Mouse (Mus musculus): ENCODE data around the gene Klf3.

The Klf3 gene

DNA sequence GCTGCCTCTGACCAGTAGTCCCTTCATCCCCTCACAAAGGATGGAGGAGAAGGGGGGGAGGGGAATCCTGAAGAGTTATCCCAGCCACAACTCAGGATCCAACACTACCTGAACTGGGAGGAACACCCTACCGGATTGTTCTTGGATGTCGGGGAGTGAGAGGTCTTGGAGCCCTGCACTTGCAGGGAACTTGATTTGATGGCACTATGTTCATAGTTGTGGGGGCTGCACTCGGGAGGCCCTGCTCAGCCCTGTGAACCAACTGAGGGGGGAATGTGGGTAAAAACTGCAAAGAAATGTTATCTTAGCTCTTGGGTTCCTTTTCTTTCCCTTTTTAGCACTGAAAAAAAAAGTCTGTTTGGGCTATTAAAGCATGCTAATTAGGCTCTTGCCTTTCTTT lies 27.6 kb downstream of the Klf3 start:
- CTCF ChIA-PET: interaction anchor here (0.6 kb wide), 2 partner anchors 32 to 33 kb away, joined by 3 to 5 read pairs; no protein-coding TSS in a partner anchor

DNA sequence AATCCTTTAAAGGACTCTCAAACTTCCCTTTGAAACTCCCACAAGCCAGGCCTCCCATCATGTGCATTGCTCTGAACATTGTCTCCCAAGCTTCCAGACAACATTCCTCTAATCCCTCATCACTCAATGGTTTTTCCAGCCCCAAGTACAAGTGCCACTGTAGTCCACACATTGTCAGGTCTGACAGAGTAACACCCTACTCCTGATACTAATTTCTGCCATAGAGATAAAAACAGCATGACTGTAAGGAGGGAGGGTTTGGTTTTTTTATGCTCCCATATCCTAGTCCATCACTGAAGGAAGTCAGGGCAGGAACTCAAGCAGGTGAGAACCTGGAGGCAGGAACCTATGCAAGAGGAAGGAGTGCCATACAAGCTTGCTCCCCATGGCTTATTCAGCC lies 30.2 kb downstream of the Klf3 start:
- CTCF ChIA-PET: no interaction called here

DNA sequence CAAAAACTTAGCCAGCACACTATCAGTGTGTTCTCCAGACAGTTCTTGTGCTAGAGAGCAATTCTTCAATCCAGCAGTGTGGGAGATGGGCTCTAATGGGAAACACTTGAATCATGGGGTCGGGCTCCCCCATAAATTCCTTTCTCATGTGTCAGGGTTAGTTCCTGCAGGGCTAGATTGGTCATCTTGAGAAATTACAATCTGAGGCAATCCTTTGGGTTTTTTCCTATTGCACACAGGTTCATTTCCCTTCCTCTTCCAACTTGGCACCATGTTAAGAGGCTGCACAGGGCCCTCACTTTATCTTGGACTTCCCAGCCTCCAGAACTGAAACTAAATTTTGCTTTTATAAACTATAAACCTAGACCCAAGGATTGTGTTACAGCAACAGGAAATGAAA lies 31.0 kb downstream of the Klf3 start:
- CTCF ChIA-PET: interaction anchor here (0.7 kb wide), 1 partner anchor 417 kb away, joined by 4 read pairs; no protein-coding TSS in a partner anchor

DNA sequence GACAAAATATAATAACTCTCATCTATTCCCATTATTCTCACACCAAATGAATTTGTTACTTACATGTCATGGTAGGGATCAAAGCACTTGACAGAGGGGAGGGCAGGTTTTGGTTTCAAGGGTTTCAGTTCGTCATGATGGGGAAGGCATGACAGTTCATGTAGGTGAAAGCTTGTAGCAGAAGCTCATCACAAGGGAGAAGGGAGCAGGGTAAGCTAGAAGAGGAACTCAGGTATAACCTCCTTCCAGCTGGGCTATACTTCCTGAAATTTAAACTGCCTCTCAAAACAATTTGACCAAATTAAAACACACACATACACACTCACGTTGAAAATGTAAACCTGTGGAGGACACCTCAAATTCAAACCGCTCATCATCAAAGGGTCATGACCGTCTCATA lies 32.1 kb downstream of the Klf3 start:
- CTCF ChIA-PET: no interaction called here

DNA sequence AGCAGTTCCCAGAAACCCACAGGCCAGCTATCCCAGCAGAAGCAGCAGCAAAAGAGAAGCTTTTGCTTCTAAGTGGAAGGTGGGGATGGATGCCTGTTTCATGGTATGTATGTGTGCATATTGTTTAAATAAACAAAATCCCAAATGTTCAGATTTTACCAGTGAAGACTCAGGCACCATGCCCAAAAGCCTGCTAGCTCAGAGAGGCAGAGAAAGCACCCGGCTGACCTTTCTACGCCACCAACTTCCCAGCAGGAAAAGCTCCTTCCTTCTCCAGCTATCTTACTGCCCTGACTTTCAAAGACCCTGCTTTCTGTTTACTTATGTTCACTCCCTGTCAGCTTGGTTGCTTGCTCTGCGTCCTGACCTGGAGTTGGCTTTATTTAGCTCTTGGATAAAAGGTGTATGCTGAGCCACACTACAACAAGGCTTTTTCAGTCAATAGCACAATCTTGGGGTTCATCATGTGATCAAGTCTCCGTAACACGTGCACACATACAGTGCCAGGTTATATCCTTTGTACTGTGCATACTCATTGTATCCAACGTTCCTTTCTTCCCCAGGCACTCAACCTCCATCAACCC lies 35.9 kb downstream of the Klf3 start:
- CTCF ChIA-PET: interaction anchor here (1.0 kb wide), 1 partner anchor 9 kb away, joined by 7 read pairs; no protein-coding TSS in a partner anchor

DNA sequence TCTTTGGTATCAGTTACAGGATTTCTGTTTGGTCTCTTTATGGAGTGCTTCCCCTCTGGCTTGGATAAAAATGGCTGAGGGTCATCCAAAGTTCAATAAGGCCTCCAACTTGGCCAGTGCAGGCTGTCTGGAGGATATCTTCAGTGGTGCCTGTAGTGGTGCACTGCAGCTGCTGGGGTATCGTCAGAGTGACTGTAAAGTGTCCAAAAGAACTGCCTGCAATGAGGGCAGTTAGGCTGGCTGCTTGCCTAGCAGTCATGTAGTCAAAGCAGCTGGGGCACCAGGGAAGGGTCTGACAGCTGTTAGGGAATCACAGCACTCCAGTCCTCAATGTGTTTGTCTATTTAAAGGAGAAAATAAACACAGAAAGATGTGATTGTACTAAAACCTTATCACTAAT lies 36.9 kb downstream of the Klf3 start:
- CTCF ChIA-PET: interaction anchor here (0.5 to 0.6 kb wide), 2 partner anchors 97 to 533 kb away, joined by 3 to 8 read pairs; no protein-coding TSS in a partner anchor

DNA sequence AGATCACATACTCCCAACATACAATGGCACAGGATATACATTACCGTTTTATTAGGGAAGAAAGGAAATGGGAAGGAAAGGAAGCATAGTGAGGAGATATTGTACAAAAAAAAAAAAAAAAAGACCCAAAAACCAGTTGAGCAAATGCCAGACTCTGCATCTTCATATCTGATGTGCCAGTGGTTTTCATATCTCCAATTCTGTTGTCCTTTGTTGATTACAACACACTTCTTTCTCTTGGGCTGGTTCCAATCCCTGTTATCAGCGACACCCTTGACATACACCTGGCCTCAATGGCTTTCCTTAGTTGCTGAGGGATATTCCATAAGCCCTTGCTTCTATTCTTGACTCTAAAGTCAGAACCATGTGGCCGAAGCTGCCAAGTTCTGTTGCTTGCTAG lies 41.4 kb downstream of the Klf3 start:
- CTCF ChIA-PET: interaction anchor here (0.7 kb wide), 1 partner anchor 603 kb away, joined by 6 read pairs; no protein-coding TSS in a partner anchor

DNA sequence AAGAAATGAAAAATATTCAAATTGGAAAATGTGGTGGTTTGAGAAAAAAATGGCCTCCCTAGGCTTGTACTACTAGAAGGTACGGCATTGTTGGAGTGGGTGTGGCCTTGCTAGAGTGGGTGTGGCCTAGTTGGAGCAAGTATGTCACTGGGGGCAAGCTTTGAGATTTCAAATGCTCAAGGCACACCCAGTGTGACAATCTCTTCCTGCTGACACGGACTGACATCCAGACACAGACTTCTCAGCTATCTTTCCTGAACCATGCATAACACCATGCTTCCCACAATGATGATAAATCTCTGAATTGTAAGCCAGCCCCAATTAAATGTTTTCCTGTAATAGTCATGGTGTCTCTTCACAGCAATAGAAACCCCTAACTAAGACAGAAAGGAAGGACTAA lies 44.1 kb downstream of the Klf3 start:
- CTCF ChIA-PET: no interaction called here

DNA sequence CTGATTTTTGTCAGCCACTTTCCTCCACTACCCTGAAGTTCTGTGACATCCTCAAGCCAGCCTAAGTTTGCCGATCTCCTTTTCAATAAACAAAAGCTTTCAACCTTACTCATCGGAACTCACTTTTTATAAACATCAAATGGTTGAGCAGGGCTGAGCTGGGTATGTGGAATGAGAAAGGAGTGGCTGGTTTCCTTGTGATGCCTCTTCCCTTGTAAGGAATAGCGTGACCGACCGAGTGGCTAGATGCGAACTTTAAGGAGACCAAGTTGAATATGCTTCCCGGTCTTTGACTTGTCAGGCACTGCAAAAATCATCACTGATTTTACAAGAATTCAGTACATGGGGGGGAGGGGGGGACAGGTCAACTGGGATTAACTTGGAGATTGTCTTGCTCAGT lies 46.7 kb downstream of the Klf3 start:
- CTCF ChIA-PET: no interaction called here

DNA sequence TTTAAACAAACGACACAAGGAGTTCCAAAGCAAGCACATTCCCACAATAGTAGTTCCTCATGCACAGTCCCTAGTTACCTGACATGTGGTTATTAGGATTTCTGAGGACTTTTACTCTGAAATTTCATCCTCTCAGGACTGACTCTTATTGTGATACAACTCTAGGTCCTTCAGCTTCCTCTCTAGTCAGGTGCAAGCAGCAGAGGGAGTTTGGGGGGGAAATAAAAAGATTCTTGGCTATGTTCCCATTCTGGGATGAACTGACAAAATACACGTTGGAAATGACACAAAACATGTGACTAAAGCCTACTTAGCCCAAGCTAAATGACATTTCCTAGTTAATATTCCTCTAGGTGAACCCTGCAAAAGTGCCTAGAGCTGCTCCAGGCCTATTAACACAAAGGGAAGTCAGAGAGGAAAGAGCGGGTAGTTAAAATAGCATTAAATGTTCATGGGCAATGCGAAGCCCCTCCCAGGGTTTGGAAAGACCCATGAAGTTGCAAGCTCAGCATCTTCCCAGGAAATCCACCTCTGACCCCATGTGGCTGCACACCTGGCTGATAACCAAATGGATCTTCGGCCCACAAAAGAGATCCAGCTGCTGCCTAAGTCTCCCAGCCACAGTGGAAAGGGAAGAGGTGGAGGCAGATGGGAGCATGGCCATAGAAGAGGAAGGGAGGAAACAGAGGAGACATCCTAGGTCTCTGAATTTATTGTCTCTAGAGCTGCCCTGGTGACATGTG lies 49.6 kb downstream of the Klf3 start:
- CTCF ChIA-PET: interaction anchor here (0.6 kb wide), 1 partner anchor 667 kb away, joined by 3 read pairs; no protein-coding TSS in a partner anchor

DNA sequence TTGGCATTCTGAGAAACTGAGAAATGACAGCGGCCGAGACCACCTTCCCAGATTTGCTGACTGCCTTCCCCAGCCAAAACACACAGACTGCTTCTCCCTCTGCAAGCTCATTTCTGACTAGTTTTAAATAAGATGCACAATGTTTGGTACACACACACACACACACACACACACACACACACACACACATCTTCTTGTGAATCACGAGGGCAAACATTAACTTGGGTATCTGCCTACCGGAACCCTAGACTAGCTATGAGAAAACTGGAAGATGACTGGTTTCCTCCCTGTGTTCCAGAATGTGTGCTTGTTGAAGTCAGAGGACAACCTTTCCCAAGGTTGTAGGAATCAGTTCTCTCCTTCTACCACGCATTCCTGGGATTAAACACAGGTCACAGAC lies 50.2 kb downstream of the Klf3 start:
- CTCF ChIA-PET: interaction anchor here (0.6 kb wide), 1 partner anchor 668 kb away, joined by 3 read pairs; no protein-coding TSS in a partner anchor

DNA sequence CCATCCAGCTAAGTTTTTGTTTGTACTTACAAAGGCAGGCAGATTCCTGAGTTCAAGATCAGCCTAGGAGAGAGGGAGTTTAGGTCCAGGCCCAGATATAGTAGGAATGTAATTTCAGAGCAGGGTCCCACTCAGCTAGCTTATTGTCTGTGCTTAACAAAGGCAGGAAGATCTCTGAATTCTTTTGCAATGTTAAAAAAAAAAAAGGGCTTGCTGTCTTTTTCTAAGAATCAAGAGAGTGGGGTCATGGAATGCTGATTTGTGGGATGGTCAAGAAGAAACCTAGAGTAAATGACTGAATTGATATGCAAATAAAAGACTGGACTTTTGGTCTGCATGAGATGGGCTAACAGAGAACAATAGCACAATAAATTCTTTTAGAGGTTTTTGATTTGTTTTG lies 52.0 kb downstream of the Klf3 start:
- CTCF ChIA-PET: interaction anchor here (0.6 to 0.7 kb wide), 3 partner anchors 502 to 742 kb away, joined by 3 to 4 read pairs (median 3); no protein-coding TSS in a partner anchor

DNA sequence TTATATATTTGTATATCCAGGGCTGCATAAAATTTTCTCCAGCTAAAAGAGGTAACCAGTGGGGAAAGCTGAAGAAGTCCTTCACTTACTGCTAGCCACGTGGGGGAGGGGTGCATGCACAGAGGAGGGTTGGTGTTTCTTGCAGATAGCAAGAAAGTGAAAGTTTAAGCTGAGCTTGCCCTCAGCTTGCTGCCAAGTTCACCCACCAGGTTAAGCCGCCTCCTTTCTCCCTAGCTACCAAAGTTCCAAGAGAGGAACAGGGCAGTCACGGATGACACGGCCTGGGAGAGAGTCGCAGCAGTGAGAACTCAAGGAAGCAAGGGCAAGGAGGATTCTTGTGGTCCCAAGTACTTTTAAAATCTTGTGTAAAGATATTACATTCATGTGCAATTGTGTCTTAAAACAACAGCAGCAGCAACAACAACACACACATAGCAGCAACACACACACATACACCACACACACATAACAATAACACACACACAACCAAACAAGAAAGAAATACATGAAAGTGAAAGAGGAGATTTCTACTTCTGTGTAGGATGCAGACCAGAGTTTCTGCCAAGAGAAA lies 57.8 kb downstream of the Klf3 start:
- CTCF ChIA-PET: no interaction called here

DNA sequence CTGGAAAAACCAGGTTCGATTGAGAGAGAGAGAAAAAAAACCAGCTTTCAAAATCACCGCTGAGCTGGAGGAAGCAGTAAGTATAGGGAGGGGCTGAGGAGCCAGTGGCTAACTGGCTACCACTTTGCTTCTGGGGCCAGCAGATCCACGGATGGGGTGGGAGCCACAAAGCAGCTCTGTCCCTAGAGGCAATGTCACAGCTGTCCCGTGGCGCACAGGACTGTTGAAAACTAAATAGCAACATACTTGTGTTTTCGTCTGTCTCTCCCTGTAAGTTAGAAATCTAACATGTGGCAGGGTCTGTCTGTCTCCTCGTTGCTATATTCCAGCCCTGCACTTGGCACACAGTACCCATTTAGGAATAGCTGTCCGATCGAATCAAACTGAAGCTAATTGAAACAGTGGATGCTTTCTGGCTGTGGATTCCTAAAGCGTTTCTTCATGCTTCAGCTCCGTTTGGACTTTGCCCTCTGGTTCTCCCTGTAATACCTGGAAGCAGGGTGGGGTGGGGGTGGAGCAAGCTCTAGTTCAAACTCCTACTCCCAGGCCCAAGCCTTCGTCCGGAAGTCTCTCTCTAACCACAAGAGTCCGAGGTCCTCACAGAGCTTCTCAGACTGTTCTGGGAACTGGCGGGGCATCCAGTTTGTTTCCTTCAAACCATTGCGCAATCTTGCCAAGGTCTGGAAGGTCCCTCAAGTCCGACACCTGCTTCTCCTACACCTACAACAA lies 58.4 kb downstream of the Klf3 start:
- CTCF ChIA-PET: no interaction called here

DNA sequence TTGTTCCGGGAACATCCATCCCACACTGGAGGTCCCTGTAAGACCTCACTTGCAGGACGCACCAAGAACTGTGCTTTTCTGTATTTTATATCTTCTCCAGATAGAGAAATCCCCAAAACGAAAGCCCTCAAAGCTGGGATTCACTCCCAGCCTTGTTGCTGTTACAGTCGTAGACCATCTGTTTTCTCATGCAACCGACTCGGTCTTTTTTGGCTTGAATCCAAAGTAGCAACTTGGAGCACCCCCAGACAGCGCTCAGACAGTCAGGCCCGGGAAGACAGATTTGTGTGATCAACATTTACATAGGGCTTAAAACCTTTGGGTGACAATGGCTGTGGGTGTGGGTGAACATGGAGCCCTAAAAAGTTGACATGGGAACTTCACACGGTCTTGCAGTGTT lies 59.1 kb downstream of the Klf3 start:
- CTCF ChIA-PET: interaction anchor here (0.6 to 0.7 kb wide), 4 partner anchors 31 to 568 kb away, joined by 4 to 7 read pairs (median 5); no protein-coding TSS in a partner anchor

DNA sequence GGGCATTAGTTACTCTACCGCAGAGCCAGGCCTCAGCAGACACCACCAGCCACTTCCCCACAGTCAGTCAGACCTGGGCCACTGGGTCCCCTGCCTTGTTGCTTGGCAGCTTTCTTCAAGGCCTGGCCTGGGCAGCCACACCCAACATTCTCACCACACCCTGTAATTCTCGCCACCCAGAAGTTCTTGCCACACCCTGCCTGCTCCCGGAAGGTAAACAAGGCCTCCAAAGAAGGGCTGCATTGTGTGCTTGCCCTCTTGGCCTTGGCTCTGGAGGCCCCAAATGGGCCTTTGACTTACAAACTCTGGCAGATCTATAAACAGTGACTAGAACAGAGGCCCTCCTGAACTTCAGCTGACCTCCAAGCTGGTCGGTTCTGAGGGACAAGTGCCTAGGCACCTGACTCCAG lies 61.5 kb downstream of the Klf3 start:
- CTCF ChIA-PET: no interaction called here

DNA sequence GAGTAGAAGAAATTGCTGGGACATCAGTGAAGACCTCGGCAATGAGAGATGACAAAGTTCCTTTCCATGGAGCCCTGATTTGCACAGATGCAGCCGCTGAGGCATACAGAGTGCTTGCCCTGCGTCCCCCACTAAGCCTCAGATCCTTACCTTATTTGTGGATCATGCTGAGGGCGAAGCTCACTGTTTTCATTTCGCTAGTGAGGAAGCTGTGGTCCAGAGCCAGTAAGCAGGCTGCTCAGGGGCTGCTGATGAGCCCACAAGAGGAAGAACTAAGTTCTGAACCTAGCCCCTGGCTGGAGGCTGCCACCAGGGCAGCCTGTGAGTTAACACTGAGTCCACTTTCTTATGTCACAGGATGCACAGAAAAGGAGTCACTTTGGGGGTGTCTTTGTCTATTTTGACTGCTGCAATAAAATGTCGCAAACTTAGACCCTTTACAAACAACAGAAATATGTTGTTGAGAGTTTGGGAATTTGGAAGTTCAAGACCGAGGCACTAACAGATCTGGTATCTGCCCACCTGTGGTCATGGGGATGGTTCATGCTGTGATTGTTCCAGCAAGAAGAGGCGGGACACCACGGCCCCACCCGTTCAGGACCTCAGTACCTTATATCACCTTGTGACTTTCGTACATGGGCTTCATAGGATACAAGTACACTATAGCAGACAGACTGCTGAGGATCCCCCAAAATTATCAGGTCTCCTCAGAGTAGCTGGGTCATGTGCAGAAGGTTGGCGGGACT lies 62.2 kb downstream of the Klf3 start:
- CTCF ChIA-PET: interaction anchor here (0.7 to 0.8 kb wide), 2 partner anchors 38 to 468 kb away, joined by 3 to 4 read pairs; no protein-coding TSS in a partner anchor

DNA sequence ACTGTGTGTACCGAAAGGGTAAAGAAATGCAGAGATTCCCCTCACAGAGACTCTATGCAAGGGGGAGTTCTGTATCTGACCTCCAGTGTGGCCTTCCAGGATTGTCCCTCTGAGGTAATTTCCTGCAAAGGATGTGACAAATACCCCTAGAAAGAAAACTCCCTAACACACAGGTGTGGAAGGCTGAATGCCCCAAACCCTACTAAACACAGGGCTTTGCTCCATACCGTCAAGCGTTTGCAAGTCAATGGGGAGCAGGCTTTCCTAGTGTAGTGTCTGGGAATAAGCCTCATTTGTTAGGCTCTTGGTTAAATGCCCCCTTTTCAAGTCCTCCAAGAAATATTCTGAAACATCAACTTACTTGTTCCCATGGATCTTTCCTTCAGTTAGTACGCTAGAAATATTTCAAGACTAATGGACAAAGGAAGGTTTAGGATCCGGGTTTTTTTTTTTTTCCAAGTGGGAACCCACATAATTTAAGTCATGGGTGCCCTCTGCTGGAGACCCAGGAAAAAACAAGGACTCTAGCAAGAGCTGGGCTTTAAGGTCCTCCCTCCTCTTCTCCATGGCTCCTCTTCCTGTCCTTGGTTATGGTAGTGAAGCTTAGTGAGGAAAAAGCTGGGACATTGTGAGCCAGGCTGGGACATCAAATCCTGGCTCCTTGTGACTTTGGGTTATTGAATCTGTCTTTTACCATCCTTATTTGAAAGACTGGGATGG lies 63.3 kb downstream of the Klf3 start:
- CTCF ChIA-PET: interaction anchor here (0.5 to 1.0 kb wide), 7 partner anchors 10 to 469 kb away, joined by 3 to 13 read pairs (median 4); no protein-coding TSS in a partner anchor

DNA sequence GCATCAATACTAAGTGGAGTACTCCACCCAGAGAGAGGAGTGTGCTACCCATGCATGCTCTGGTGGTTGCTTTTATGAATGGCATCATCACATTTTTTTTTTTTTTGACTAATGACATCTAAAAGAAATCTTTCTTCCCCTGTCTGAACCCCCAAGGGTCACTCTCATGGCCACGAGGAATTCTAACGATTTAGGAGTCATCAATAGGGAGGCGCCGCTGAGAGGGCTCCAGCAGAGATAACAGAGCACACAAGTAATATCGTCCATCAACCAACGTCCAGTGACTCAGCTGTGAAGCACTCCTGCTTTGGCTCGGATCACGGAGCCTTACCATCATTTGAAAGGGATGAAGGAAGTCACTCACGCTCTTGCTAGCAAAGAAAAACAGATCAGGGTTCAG lies 63.9 kb downstream of the Klf3 start:
- CTCF ChIA-PET: interaction anchor here (0.5 to 1.0 kb wide), 5 partner anchors 11 to 458 kb away, joined by 3 to 13 read pairs (median 5); no protein-coding TSS in a partner anchor

DNA sequence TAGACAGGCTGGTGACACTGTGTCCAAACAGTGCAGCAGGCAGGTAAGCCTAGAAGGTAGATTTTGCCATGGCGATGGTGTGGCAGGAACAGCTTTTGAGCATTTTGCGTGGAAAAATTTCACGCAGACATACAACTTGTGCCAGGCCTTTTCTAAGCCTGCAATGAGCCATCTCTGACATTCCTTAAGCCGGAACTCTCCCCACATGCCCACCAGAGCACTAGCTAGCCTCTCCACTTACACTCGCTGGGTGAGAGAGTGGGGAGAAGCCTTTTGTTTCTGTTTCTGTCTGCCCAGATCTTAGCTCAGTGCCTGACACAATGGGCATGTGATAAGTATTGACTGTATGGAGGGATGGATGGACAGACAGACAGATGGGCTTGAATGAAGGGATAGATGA lies 64.4 kb downstream of the Klf3 start:
- CTCF ChIA-PET: interaction anchor here (0.6 kb wide), 1 partner anchor 196 kb away, joined by 5 read pairs; no protein-coding TSS in a partner anchor
